Comparison of ENCODE assay signal across 46 mouse cellular contexts in genomic region chr2:88743379-88743778, GRCm38 (mm10). TPM values are rescaled to one million over a fixed set of nuclear protein-coding genes. Genes with fewer than 3 reads are reported as not detected.
"Had no signal": no experiment of that assay in that cellular context is flagged by ENCODE, and none has a peak within 500 bp of the region (broad histone marks: within the 10 kb centered on the region; RNA-seq: fewer than 3 reads in every experiment).

No protein-coding gene starts in this region.

- DNase-seq: left cerebral cortex, postnatal 4 days; liver; liver, embryonic 13.5 days; liver, postnatal 0 days; lung, adult 18-20 months; lung, adult 2 months; lung, embryonic 14.5 days; lung, postnatal 10 days; lung, postnatal 14 days; lung, postnatal 36 days; lung, postnatal 4 days; midbrain, embryonic 14.5 days had no signal

RNA-seq across cellular contexts. Expression of gene Olfr1198, which starts 7.8 kb away (rescaled TPM):
- total RNA-seq: left cerebral cortex, adult 8-10 months; left cerebral cortex, postnatal 10 days; left cerebral cortex, postnatal 14 days; left cerebral cortex, postnatal 25 days; left cerebral cortex, postnatal 36 days; left cerebral cortex, postnatal 4 days; liver, adult 2 months; megakaryocyte progenitor cell, adult 5-6 weeks; megakaryocyte, adult 5-6 weeks; megakaryocyte-erythroid progenitor cell, adult 5-6 weeks; midbrain, postnatal 0 days; monocyte, adult 5-6 weeks had no signal
- polyA plus RNA-seq: limb, embryonic 10.5 days; limb, embryonic 11.5 days; limb, embryonic 12.5 days; limb, embryonic 13.5 days; limb, embryonic 14.5 days; limb, embryonic 15.5 days; liver, adult 2 months; liver, embryonic 11.5 days; liver, embryonic 12.5 days; liver, embryonic 13.5 days; liver, embryonic 14.5 days; liver, embryonic 15.5 days; liver, embryonic 16.5 days; liver, postnatal 0 days; lung, adult 2 months; lung, embryonic 14.5 days; lung, embryonic 15.5 days; lung, embryonic 16.5 days; lung, postnatal 0 days; macrophage; midbrain, embryonic 10.5 days; midbrain, embryonic 11.5 days; midbrain, embryonic 12.5 days; midbrain, embryonic 13.5 days; midbrain, embryonic 14.5 days; midbrain, embryonic 15.5 days; midbrain, embryonic 16.5 days; midbrain, postnatal 0 days; myocyte; neural tube, embryonic 11.5 days had no signal

RNA-seq across cellular contexts. Expression of gene Olfr1197, which starts 11.2 kb away (rescaled TPM):
- total RNA-seq: left cerebral cortex, adult 8-10 months; left cerebral cortex, postnatal 10 days; left cerebral cortex, postnatal 14 days; left cerebral cortex, postnatal 25 days; left cerebral cortex, postnatal 36 days; left cerebral cortex, postnatal 4 days; liver, adult 2 months; megakaryocyte progenitor cell, adult 5-6 weeks; megakaryocyte, adult 5-6 weeks; megakaryocyte-erythroid progenitor cell, adult 5-6 weeks; midbrain, postnatal 0 days; monocyte, adult 5-6 weeks had no signal
- polyA plus RNA-seq: limb, embryonic 10.5 days; limb, embryonic 11.5 days; limb, embryonic 12.5 days; limb, embryonic 13.5 days; limb, embryonic 14.5 days; limb, embryonic 15.5 days; liver, adult 2 months; liver, embryonic 11.5 days; liver, embryonic 12.5 days; liver, embryonic 13.5 days; liver, embryonic 14.5 days; liver, embryonic 15.5 days; liver, embryonic 16.5 days; liver, postnatal 0 days; lung, adult 2 months; lung, embryonic 14.5 days; lung, embryonic 15.5 days; lung, embryonic 16.5 days; lung, postnatal 0 days; macrophage; midbrain, embryonic 10.5 days; midbrain, embryonic 11.5 days; midbrain, embryonic 12.5 days; midbrain, embryonic 13.5 days; midbrain, embryonic 14.5 days; midbrain, embryonic 15.5 days; midbrain, embryonic 16.5 days; midbrain, postnatal 0 days; myocyte; neural tube, embryonic 11.5 days had no signal

RNA-seq across cellular contexts. Expression of gene Olfr1199, which starts 16.9 kb away (rescaled TPM):
- total RNA-seq: left cerebral cortex, adult 8-10 months; left cerebral cortex, postnatal 10 days; left cerebral cortex, postnatal 14 days; left cerebral cortex, postnatal 25 days; left cerebral cortex, postnatal 36 days; left cerebral cortex, postnatal 4 days; liver, adult 2 months; megakaryocyte progenitor cell, adult 5-6 weeks; megakaryocyte, adult 5-6 weeks; megakaryocyte-erythroid progenitor cell, adult 5-6 weeks; midbrain, postnatal 0 days; monocyte, adult 5-6 weeks had no signal
- polyA plus RNA-seq: limb, embryonic 10.5 days; limb, embryonic 11.5 days; limb, embryonic 12.5 days; limb, embryonic 13.5 days; limb, embryonic 14.5 days; limb, embryonic 15.5 days; liver, adult 2 months; liver, embryonic 11.5 days; liver, embryonic 12.5 days; liver, embryonic 13.5 days; liver, embryonic 14.5 days; liver, embryonic 15.5 days; liver, embryonic 16.5 days; liver, postnatal 0 days; lung, adult 2 months; lung, embryonic 14.5 days; lung, embryonic 15.5 days; lung, embryonic 16.5 days; lung, postnatal 0 days; macrophage; midbrain, embryonic 10.5 days; midbrain, embryonic 11.5 days; midbrain, embryonic 12.5 days; midbrain, embryonic 13.5 days; midbrain, embryonic 14.5 days; midbrain, embryonic 15.5 days; midbrain, embryonic 16.5 days; midbrain, postnatal 0 days; myocyte; neural tube, embryonic 11.5 days had no signal

RNA-seq across cellular contexts. Expression of gene Olfr1200, which starts 26.9 kb away (rescaled TPM):
- total RNA-seq: left cerebral cortex, adult 8-10 months; left cerebral cortex, postnatal 10 days; left cerebral cortex, postnatal 14 days; left cerebral cortex, postnatal 25 days; left cerebral cortex, postnatal 36 days; left cerebral cortex, postnatal 4 days; liver, adult 2 months; megakaryocyte progenitor cell, adult 5-6 weeks; megakaryocyte, adult 5-6 weeks; megakaryocyte-erythroid progenitor cell, adult 5-6 weeks; midbrain, postnatal 0 days; monocyte, adult 5-6 weeks had no signal
- polyA plus RNA-seq: limb, embryonic 10.5 days; limb, embryonic 11.5 days; limb, embryonic 12.5 days; limb, embryonic 13.5 days; limb, embryonic 14.5 days; limb, embryonic 15.5 days; liver, adult 2 months; liver, embryonic 11.5 days; liver, embryonic 12.5 days; liver, embryonic 13.5 days; liver, embryonic 14.5 days; liver, embryonic 15.5 days; liver, embryonic 16.5 days; liver, postnatal 0 days; lung, adult 2 months; lung, embryonic 14.5 days; lung, embryonic 15.5 days; lung, embryonic 16.5 days; lung, postnatal 0 days; macrophage; midbrain, embryonic 10.5 days; midbrain, embryonic 11.5 days; midbrain, embryonic 12.5 days; midbrain, embryonic 13.5 days; midbrain, embryonic 14.5 days; midbrain, embryonic 15.5 days; midbrain, embryonic 16.5 days; midbrain, postnatal 0 days; myocyte; neural tube, embryonic 11.5 days had no signal

RNA-seq across cellular contexts. Expression of gene Olfr1196, which starts 39.0 kb away (rescaled TPM):
- total RNA-seq: left cerebral cortex, adult 8-10 months; left cerebral cortex, postnatal 10 days; left cerebral cortex, postnatal 14 days; left cerebral cortex, postnatal 25 days; left cerebral cortex, postnatal 36 days; left cerebral cortex, postnatal 4 days; liver, adult 2 months; megakaryocyte progenitor cell, adult 5-6 weeks; megakaryocyte, adult 5-6 weeks; megakaryocyte-erythroid progenitor cell, adult 5-6 weeks; midbrain, postnatal 0 days; monocyte, adult 5-6 weeks had no signal
- polyA plus RNA-seq: limb, embryonic 10.5 days; limb, embryonic 11.5 days; limb, embryonic 12.5 days; limb, embryonic 13.5 days; limb, embryonic 14.5 days; limb, embryonic 15.5 days; liver, adult 2 months; liver, embryonic 11.5 days; liver, embryonic 12.5 days; liver, embryonic 13.5 days; liver, embryonic 14.5 days; liver, embryonic 15.5 days; liver, embryonic 16.5 days; liver, postnatal 0 days; lung, adult 2 months; lung, embryonic 14.5 days; lung, embryonic 15.5 days; lung, embryonic 16.5 days; lung, postnatal 0 days; macrophage; midbrain, embryonic 10.5 days; midbrain, embryonic 11.5 days; midbrain, embryonic 12.5 days; midbrain, embryonic 14.5 days; midbrain, embryonic 15.5 days; midbrain, embryonic 16.5 days; midbrain, postnatal 0 days; myocyte; neural tube, embryonic 11.5 days had no signal
